Mouse (Mus musculus): ENCODE results near the gene Pik3r5.

DNA sequence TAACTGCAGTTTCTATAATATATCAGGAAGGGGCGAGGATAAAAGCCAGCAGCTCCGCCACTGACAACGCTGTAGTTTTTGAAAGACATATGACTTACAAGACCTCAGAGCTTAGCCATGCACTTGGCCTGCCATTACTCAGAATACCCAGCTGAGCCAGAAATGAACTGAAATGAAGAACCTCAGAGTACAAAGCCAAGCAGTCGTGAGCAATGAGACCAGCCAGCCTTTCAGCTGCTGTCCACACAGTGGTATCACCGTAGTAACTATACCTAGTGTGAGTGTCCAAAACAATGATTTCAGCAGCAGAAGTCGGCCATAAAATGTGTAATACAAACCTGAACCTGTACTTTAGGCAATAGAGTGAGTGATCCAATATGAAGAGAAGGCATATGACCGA is 35.5 kb downstream of the Pik3r5 start:
- no peak for TF ChIP-seq CTCF (IDR thresholded peaks at IDR 0.05; ENCODE audit: low read depth)
- TF ChIP-seq EP300 (IDR thresholded peaks at IDR 0.05; ENCODE audit: low read depth): no peak

Data from liver, embryonic 14.5 days (tissue).